Comparison of ENCODE assay signal across 8 mouse cellular contexts in genomic region chr10:128737435-128737834, GRCm38 (mm10). TPM values are rescaled to one million over a fixed set of nuclear protein-coding genes. Genes with fewer than 3 reads are reported as not detected.
DNase-seq lines count a peak whose midpoint lies in the region; ATAC-seq and TF ChIP-seq lines count a peak whose summit lies in the region.

No protein-coding gene starts in this region.

- H3K4me3 ChIP-seq in lung, embryonic 14.5 days (ENCODE audit: low read depth, low read length): no peak overlapping the region
- H3K4me3 ChIP-seq in lung, adult 2 months (replicated peaks; ENCODE audit: extremely low read depth, low read depth, low read length): no peak overlapping the region
- H3K4me3 ChIP-seq in embryonic facial prominence, embryonic 12.5 days: peak overlapping the region; percentile 19; the same call in 1 of the 2 replicates
- no peak overlapping the region for H3K4me3 ChIP-seq in midbrain, embryonic 14.5 days (replicated peaks; ENCODE audit: low read depth, low read length)

- no peak for TF ChIP-seq CTCF in lung, embryonic 14.5 days (IDR thresholded peaks at IDR 0.05; ENCODE audit: low read depth)
- TF ChIP-seq CTCF in lung, adult 2 months (IDR thresholded peaks at IDR 0.05; ENCODE audit: insufficient read depth, low read length): no peak

- peak; percentile 45; the same call in 1 of the 2 replicates for ATAC-seq in lung, embryonic 14.5 days (ENCODE audit: insufficient read depth)
- 0 out of 2 replicates have a peak, but pooled peaks have one; percentile 19 for ATAC-seq in embryonic facial prominence, embryonic 12.5 days (ENCODE audit: insufficient number of reproducible peaks, insufficient read depth, low FRiP score, low TSS enrichment)
- ATAC-seq in midbrain, embryonic 14.5 days (ENCODE audit: low FRiP score, low TSS enrichment): no peak

- no peaks in the 10 kb centered on the region for H3K4me1 ChIP-seq in lung, embryonic 14.5 days (ENCODE audit: insufficient read depth)
- peaks cover 4% of the 10 kb centered on the region; the same call in 1 of the 2 replicates for H3K4me1 ChIP-seq in lung, adult 2 months (ENCODE audit: control insufficient read depth, insufficient read depth, low read length)
- peaks cover 8% of the 10 kb centered on the region; the same call in 1 of the 2 replicates for H3K4me1 ChIP-seq in embryonic facial prominence, embryonic 12.5 days
- H3K4me1 ChIP-seq in midbrain, embryonic 14.5 days (ENCODE audit: control insufficient read depth, insufficient read depth, low read length): no peaks in the 10 kb centered on the region

- H3K27me3 ChIP-seq in lung, embryonic 14.5 days (ENCODE audit: insufficient read depth, low read length): peaks cover 5% of the 10 kb centered on the region; the same call in 1 of the 2 replicates
- peaks cover under 1% of the 10 kb centered on the region; the same call in 1 of the 2 replicates for H3K27me3 ChIP-seq in embryonic facial prominence, embryonic 12.5 days
- H3K27me3 ChIP-seq in midbrain, embryonic 14.5 days (ENCODE audit: control insufficient read depth, insufficient read depth, low read length): peaks cover 10% of the 10 kb centered on the region

- H3K9ac ChIP-seq in lung, embryonic 14.5 days: no peak overlapping the region
- H3K9ac ChIP-seq in embryonic facial prominence, embryonic 12.5 days: peak overlapping the region; percentile 30; the same call in 1 of the 2 replicates
- H3K9ac ChIP-seq in midbrain, embryonic 14.5 days (replicated peaks; ENCODE audit: low read length): no peak overlapping the region

- no peaks in the 10 kb centered on the region for H3K9me3 ChIP-seq in lung, embryonic 14.5 days (ENCODE audit: low read depth, low read length)
- no peaks in the 10 kb centered on the region for H3K9me3 ChIP-seq in embryonic facial prominence, embryonic 12.5 days
- H3K9me3 ChIP-seq in midbrain, embryonic 14.5 days (ENCODE audit: control insufficient read depth, low read length): no peaks in the 10 kb centered on the region

- no peak for DNase-seq in lung, embryonic 14.5 days
- DNase-seq in lung, adult 2 months: no peak
- peak; percentile 17 for DNase-seq in kidney, postnatal 14 days
- DNase-seq in midbrain, embryonic 14.5 days: no peak
- no peak for DNase-seq in cerebellum, postnatal 14 days
- DNase-seq in right cerebral cortex, postnatal 14 days: no peak
- no peak for DNase-seq in natural killer cell, adult 2 months (ENCODE audit: low spot score in 2 of 2)

- H3K36me3 ChIP-seq in lung, embryonic 14.5 days (ENCODE audit: insufficient read depth): no peaks in the 10 kb centered on the region
- no peaks in the 10 kb centered on the region for H3K36me3 ChIP-seq in embryonic facial prominence, embryonic 12.5 days
- H3K36me3 ChIP-seq in midbrain, embryonic 14.5 days (ENCODE audit: control insufficient read depth, insufficient read depth, low read length): no peaks in the 10 kb centered on the region

- H3K4me2 ChIP-seq in lung, embryonic 14.5 days: peak overlapping the region; percentile 49
- H3K4me2 ChIP-seq in embryonic facial prominence, embryonic 12.5 days (replicated peaks): peak overlapping the region; percentile 48
- H3K4me2 ChIP-seq in midbrain, embryonic 14.5 days (ENCODE audit: low read length): peak overlapping the region; percentile 42

- 2% methylated on average over 15 of the region's 15 CpGs for WGBS in lung, embryonic 14.5 days
- 33% methylated on average over 15 of the region's 15 CpGs for WGBS in lung, adult 2 months
- 3% methylated on average over 15 of the region's 15 CpGs for whole genome bisulfite sequencing in embryonic facial prominence, embryonic 12.5 days
- WGBS in midbrain, embryonic 14.5 days: 6% methylated on average over 15 of the region's 15 CpGs

- no peak overlapping the region for H3K27ac ChIP-seq in lung, embryonic 14.5 days (ENCODE audit: low read depth)
- H3K27ac ChIP-seq in embryonic facial prominence, embryonic 12.5 days: no peak overlapping the region
- no peak overlapping the region for H3K27ac ChIP-seq in midbrain, embryonic 14.5 days (replicated peaks; ENCODE audit: low read depth, low read length)

- no peak for TF ChIP-seq POLR2A in lung, adult 2 months (IDR thresholded peaks at IDR 0.05; ENCODE audit: borderline replicate concordance, extremely low read depth, low read depth, low read length)

RNA-seq across cellular contexts. Expression of gene Dgka, which starts 7.2 kb away (rescaled TPM):
- polyA plus RNA-seq in lung, embryonic 14.5 days (2014; fragmentation: Nextera tagmentation; extraction: Ambion mirVana): 6.9 and 7.0 TPM in 2 replicates
- polyA plus RNA-seq in lung, adult 2 months (2012; rRNA removed): 38.4 and 53.7 TPM in 2 replicates
- 9.3 and 10.4 TPM in 2 replicates for polyA plus RNA-seq in embryonic facial prominence, embryonic 12.5 days (2016; fragmentation: Nextera tagmentation; extraction: Ambion mirVana)
- 5.7 and 6.2 TPM in 2 replicates for polyA plus RNA-seq in midbrain, embryonic 14.5 days (2014; fragmentation: Nextera tagmentation; extraction: Ambion mirVana)

RNA-seq across cellular contexts. Expression of gene Pym1, which starts 10.3 kb away (rescaled TPM):
- polyA plus RNA-seq in lung, embryonic 14.5 days (2014; fragmentation: Nextera tagmentation; extraction: Ambion mirVana): 37.4 and 39.1 TPM in 2 replicates
- 15.9 and 22.4 TPM in 2 replicates for polyA plus RNA-seq in lung, adult 2 months (2012; rRNA removed)
- 48.9 and 53.1 TPM in 2 replicates for polyA plus RNA-seq in embryonic facial prominence, embryonic 12.5 days (2016; fragmentation: Nextera tagmentation; extraction: Ambion mirVana)
- 46.7 and 60.0 TPM in 2 replicates for polyA plus RNA-seq in midbrain, embryonic 14.5 days (2014; fragmentation: Nextera tagmentation; extraction: Ambion mirVana)

RNA-seq across cellular contexts. Expression of gene Cdk2, which starts 32.6 kb away (rescaled TPM):
- polyA plus RNA-seq in lung, embryonic 14.5 days (2014; fragmentation: Nextera tagmentation; extraction: Ambion mirVana): 105 and 109 TPM in 2 replicates
- polyA plus RNA-seq in lung, adult 2 months (2012; rRNA removed): 11.4 and 17.3 TPM in 2 replicates
- polyA plus RNA-seq in embryonic facial prominence, embryonic 12.5 days (2016; fragmentation: Nextera tagmentation; extraction: Ambion mirVana): 134 and 143 TPM in 2 replicates
- 13.2 and 24.2 TPM in 2 replicates for polyA plus RNA-seq in midbrain, embryonic 14.5 days (2014; fragmentation: Nextera tagmentation; extraction: Ambion mirVana)

RNA-seq across cellular contexts. Expression of gene Pmel, which starts 33.4 kb away (rescaled TPM):
- polyA plus RNA-seq in lung, embryonic 14.5 days (2014; fragmentation: Nextera tagmentation; extraction: Ambion mirVana): 1.4 TPM in 2 replicates
- polyA plus RNA-seq in lung, adult 2 months (2012; rRNA removed): 0.36 and 0.51 TPM in 2 replicates
- polyA plus RNA-seq in embryonic facial prominence, embryonic 12.5 days (2016; fragmentation: Nextera tagmentation; extraction: Ambion mirVana): 26.3 and 48.0 TPM in 2 replicates
- polyA plus RNA-seq in midbrain, embryonic 14.5 days (2014; fragmentation: Nextera tagmentation; extraction: Ambion mirVana): 0.22 and 0.38 TPM in 2 replicates

RNA-seq across cellular contexts. Expression of gene Rab5b, which starts 41.4 kb away (rescaled TPM):
- polyA plus RNA-seq in lung, embryonic 14.5 days (2014; fragmentation: Nextera tagmentation; extraction: Ambion mirVana): 63.6 and 66.8 TPM in 2 replicates
- polyA plus RNA-seq in lung, adult 2 months (2012; rRNA removed): 80.0 and 109 TPM in 2 replicates
- polyA plus RNA-seq in embryonic facial prominence, embryonic 12.5 days (2016; fragmentation: Nextera tagmentation; extraction: Ambion mirVana): 80.0 and 85.6 TPM in 2 replicates
- 80.4 and 100 TPM in 2 replicates for polyA plus RNA-seq in midbrain, embryonic 14.5 days (2014; fragmentation: Nextera tagmentation; extraction: Ambion mirVana)
